ENCODE assay signal across 8 mouse cellular contexts in the genomic region with DNA sequence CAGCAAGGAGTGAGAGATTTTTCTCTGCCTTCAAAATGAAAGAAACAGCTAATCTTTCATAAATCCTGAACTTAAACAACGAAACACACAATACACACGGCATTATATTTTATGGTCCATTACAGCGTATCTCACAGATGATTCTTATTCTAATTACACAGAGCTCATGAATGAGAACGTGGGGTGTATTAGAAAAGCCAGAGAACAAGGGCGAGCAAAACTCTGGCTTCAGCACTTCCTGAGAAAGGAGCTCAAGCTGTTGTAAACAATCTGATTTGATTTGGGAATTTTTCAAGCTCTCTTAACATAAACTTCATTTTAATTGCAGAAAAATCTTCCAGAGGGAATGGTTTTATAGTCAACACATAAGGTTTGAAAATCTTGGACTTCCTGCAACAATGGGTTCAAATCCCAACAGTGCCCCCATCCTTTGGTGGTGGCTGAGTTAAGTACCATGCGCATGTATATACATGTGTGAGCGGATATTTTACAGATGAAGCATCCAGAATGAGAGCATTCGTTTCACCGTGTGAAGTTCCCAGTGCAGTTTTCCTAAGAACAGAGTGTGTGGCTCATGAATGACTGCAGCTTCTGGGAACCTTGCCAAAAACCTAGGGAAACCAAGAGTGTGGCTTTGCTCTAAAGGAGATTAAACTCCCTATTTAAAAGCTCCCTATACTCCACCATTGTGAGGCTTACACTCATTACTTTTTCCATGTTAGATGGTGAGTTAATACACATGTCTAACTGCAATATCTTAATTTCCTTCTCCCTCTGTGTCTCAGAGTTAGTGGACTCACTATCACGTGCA.
DNase-seq lines count a peak whose midpoint lies in the region; ATAC-seq lines count a peak whose summit lies in the region.

No protein-coding gene starts in this region.

- no peak overlapping the region for H3K4me3 ChIP-seq in hindbrain, embryonic 11.5 days (ENCODE audit: low read depth, low read length)
- no peak overlapping the region for H3K4me3 ChIP-seq in hindbrain, embryonic 10.5 days
- H3K4me3 ChIP-seq in forebrain, embryonic 14.5 days (ENCODE audit: low read depth, low read length): no peak overlapping the region

- no peak overlapping the region for H3K4me2 ChIP-seq in hindbrain, embryonic 11.5 days (replicated peaks; ENCODE audit: low read depth, low read length)
- H3K4me2 ChIP-seq in forebrain, embryonic 14.5 days (ENCODE audit: low read length): no peak overlapping the region

- peak; percentile 79 for ATAC-seq in hindbrain, embryonic 11.5 days (ENCODE audit: low FRiP score)
- peak; percentile 91 for ATAC-seq in forebrain, embryonic 14.5 days

- H3K27ac ChIP-seq in hindbrain, embryonic 11.5 days (ENCODE audit: low read depth, low read length): no peak overlapping the region
- H3K27ac ChIP-seq in hindbrain, embryonic 10.5 days: no peak overlapping the region
- no peak overlapping the region; the same call in 1 of the 2 replicates for H3K27ac ChIP-seq in forebrain, embryonic 14.5 days (ENCODE audit: low read depth, low read length)

- 64% methylated on average over 10 of the region's 10 CpGs for WGBS in hindbrain, embryonic 11.5 days
- 75% methylated on average over 10 of the region's 10 CpGs for WGBS in hindbrain, embryonic 10.5 days
- WGBS in forebrain, embryonic 14.5 days: 7% methylated on average over 10 of the region's 10 CpGs

- no peaks in the 10 kb centered on the region for H3K36me3 ChIP-seq in hindbrain, embryonic 11.5 days (ENCODE audit: control insufficient read depth, insufficient read depth, low read length)
- no peaks in the 10 kb centered on the region for H3K36me3 ChIP-seq in hindbrain, embryonic 10.5 days
- no peaks in the 10 kb centered on the region for H3K36me3 ChIP-seq in forebrain, embryonic 14.5 days (ENCODE audit: control insufficient read depth, insufficient read depth, low read length)

- no peak overlapping the region for H3K9ac ChIP-seq in hindbrain, embryonic 11.5 days (ENCODE audit: low read depth, low read length)
- H3K9ac ChIP-seq in forebrain, embryonic 14.5 days (ENCODE audit: low read length): no peak overlapping the region

- H3K27me3 ChIP-seq in hindbrain, embryonic 11.5 days (ENCODE audit: control insufficient read depth, insufficient read depth, low read length): no peaks in the 10 kb centered on the region
- no peaks in the 10 kb centered on the region for H3K27me3 ChIP-seq in hindbrain, embryonic 10.5 days (ENCODE audit: insufficient read depth, poor library complexity, severe bottlenecking)
- H3K27me3 ChIP-seq in forebrain, embryonic 14.5 days (replicated peaks; ENCODE audit: control insufficient read depth, insufficient read depth, low read length): no peaks in the 10 kb centered on the region

- no peaks in the 10 kb centered on the region for H3K4me1 ChIP-seq in hindbrain, embryonic 11.5 days (replicated peaks; ENCODE audit: control insufficient read depth, insufficient read depth, low read length)
- no peaks in the 10 kb centered on the region for H3K4me1 ChIP-seq in hindbrain, embryonic 10.5 days (replicated peaks)
- peaks cover 2% of the 10 kb centered on the region for H3K4me1 ChIP-seq in forebrain, embryonic 14.5 days (ENCODE audit: control insufficient read depth, insufficient read depth, low read length)

- no peaks in the 10 kb centered on the region for H3K9me3 ChIP-seq in hindbrain, embryonic 11.5 days (ENCODE audit: control insufficient read depth, low read length)
- no peaks in the 10 kb centered on the region for H3K9me3 ChIP-seq in hindbrain, embryonic 10.5 days
- no peaks in the 10 kb centered on the region for H3K9me3 ChIP-seq in forebrain, embryonic 14.5 days (replicated peaks; ENCODE audit: control insufficient read depth, low read length)

- DNase-seq in hindbrain, embryonic 11.5 days (ENCODE audit: low spot score): peak; percentile 43
- no peak for DNase-seq in hindbrain, embryonic 10.5 days (ENCODE audit: low spot score)
- DNase-seq in ZHBTc4 (ENCODE audit: low read depth, low spot score): peak; percentile 11
- DNase-seq in forebrain, embryonic 14.5 days (ENCODE audit: low spot score): peak; percentile 97
- DNase-seq in layer of hippocampus, postnatal 10 days (ENCODE audit: low spot score in 2 of 2): peak; percentile 26 to 44
- peak; percentile 65 to 71 for DNase-seq in right cerebral cortex, adult 2 months (ENCODE audit: low spot score in 2 of 2)
- no peak for DNase-seq in yolk sac, embryonic 10.5 days (ENCODE audit: low spot score)
- no peak for DNase-seq in adrenal gland, postnatal 4 days (ENCODE audit: low spot score in 2 of 2)

Comparison
In these comparisons a context has a peak if more than half of its experiments do, and no peak if none do; other contexts are left out.
1. DNase-seq: peak in hindbrain, embryonic 11.5 days (single experiment), ZHBTc4 (single experiment), forebrain, embryonic 14.5 days (single experiment), layer of hippocampus, postnatal 10 days (2 of 2) and right cerebral cortex, adult 2 months (2 of 2); none in hindbrain, embryonic 10.5 days (single experiment), yolk sac, embryonic 10.5 days (single experiment) and adrenal gland, postnatal 4 days (0 of 2).